Mouse (Mus musculus) kidney, adult 11 months (tissue): ENCODE measurements at regions not wholly inside any gene's neighbourhood (a gene's known extent, or its start where the extent isn't known, plus 50 kb on each side); places are given as distances from the start of the nearest gene placed in this dataset.

ENCODE experiments used
- DNase-seq: peaks from one replicate; pipeline ENCODE4 v3.0.0; 2022

GRCm38 (mm10) chr16:63369868-63370267 is 494.1 kb downstream of the Epha3 start:
- no peak for DNase-seq

GRCm38 (mm10) chr16:63371275-63371674 is 492.7 kb downstream of the Epha3 start:
- no peak for DNase-seq

- DNase-seq, result no peak
These were observed 459.0 kb downstream of the Epha3 start for GRCm38 (mm10) chr16:63404976-63405375.

GRCm38 (mm10) chr16:63412656-63413055 is 451.3 kb downstream of the Epha3 start:
- no peak for DNase-seq

GRCm38 (mm10) chr16:63452301-63452700 is 411.7 kb downstream of the Epha3 start:
- no peak for DNase-seq

GRCm38 (mm10) chr16:63466615-63467014 is 397.4 kb downstream of the Epha3 start:
- DNase-seq, result no peak

- no peak for DNase-seq
These were observed 395.1 kb downstream of the Epha3 start for GRCm38 (mm10) chr16:63468851-63469250.
